Mouse (Mus musculus): ENCODE results near the gene Sorbs1. TPM values are rescaled to one million over a fixed set of nuclear protein-coding genes. Genes with fewer than 3 reads are reported as not detected.

The Sorbs1 gene
- total RNA-seq, 2 experiments from 2014 or later, result 57.9 to 70.9 TPM

- DNase-seq, result peak; percentile 32
Measured at GRCm38 (mm10) chr19:40436465-40437200, 76.9 kb downstream of the Sorbs1 start.

- no peak for DNase-seq
Measured at GRCm38 (mm10) chr19:40435797-40436196, 77.8 kb downstream of the Sorbs1 start.

GRCm38 (mm10) chr19:40435045-40435444, 78.5 kb downstream of the Sorbs1 start:
- DNase-seq, result no peak

GRCm38 (mm10) chr19:40434042-40434869, 79.3 kb downstream of the Sorbs1 start:
- DNase-seq, result no peak

- peak; percentile 37 for DNase-seq
Measured at GRCm38 (mm10) chr19:40433316-40433912, 80.2 kb downstream of the Sorbs1 start.

GRCm38 (mm10) chr19:40431969-40432368, 81.6 kb downstream of the Sorbs1 start:
- no peak for DNase-seq

- DNase-seq, result no peak
Measured at GRCm38 (mm10) chr19:40429572-40429971, 84.0 kb downstream of the Sorbs1 start.

GRCm38 (mm10) chr19:40429169-40429568, 84.4 kb downstream of the Sorbs1 start:
- DNase-seq, result no peak

- no peak for DNase-seq
Measured at GRCm38 (mm10) chr19:40426103-40426960, 87.2 kb downstream of the Sorbs1 start.

GRCm38 (mm10) chr19:40425326-40425725, 88.3 kb downstream of the Sorbs1 start:
- no peak for DNase-seq

- no peak for DNase-seq
Measured at GRCm38 (mm10) chr19:40421037-40421436, 92.5 kb downstream of the Sorbs1 start.

- DNase-seq, result no peak
Measured at GRCm38 (mm10) chr19:40419315-40419714, 94.3 kb downstream of the Sorbs1 start.

- DNase-seq, result no peak
Measured at GRCm38 (mm10) chr19:40417155-40417821, 96.3 kb downstream of the Sorbs1 start.

GRCm38 (mm10) chr19:40415725-40416124, 97.9 kb downstream of the Sorbs1 start:
- DNase-seq, result no peak

- no peak for DNase-seq
Measured at GRCm38 (mm10) chr19:40414798-40415475, 98.6 kb downstream of the Sorbs1 start.

GRCm38 (mm10) chr19:40414386-40414785, 99.2 kb downstream of the Sorbs1 start:
- no peak for DNase-seq

GRCm38 (mm10) chr19:40411379-40411813, 102.2 kb downstream of the Sorbs1 start:
- DNase-seq, result no peak

- no peak for DNase-seq
Measured at GRCm38 (mm10) chr19:40410511-40410910, 103.1 kb downstream of the Sorbs1 start.

- DNase-seq, result no peak
Measured at GRCm38 (mm10) chr19:40410109-40410508, 103.5 kb downstream of the Sorbs1 start.

- no peak for DNase-seq
Measured at GRCm38 (mm10) chr19:40409500-40410035, 104.0 kb downstream of the Sorbs1 start.

All from gastrocnemius, postnatal 10 days (tissue).